Mouse (Mus musculus): ENCODE results near the gene Apoc2. TPM values are rescaled to one million over a fixed set of nuclear protein-coding genes. Genes with fewer than 3 reads are reported as not detected.

Apoc2 gene
- total RNA-seq, 1 experiment from 2014 or later, result not detected

DNA sequence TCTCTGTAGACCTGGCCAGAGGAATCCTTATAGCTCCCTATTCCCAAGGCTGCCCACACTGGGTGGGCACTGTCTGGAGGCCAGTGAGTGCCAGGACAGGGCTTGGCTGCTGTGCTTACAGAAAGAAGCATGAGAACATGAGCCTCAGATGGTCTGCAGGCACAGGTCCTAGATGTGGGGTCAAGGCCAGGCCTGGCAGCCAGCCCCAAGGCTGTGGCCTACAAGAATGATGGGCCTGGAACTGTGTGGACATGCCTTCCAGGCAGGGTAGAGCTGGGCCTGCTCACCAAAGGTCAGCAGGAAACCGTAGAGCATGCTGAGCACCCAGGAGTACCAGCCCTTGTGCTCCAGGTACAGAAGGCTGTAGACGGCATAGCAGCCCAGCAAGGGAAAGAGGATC, 43.1 kb downstream of the Apoc2 start:
- no peak for ATAC-seq (replicated peaks; ENCODE audit: low read depth, poor library complexity, severe bottlenecking)

DNA sequence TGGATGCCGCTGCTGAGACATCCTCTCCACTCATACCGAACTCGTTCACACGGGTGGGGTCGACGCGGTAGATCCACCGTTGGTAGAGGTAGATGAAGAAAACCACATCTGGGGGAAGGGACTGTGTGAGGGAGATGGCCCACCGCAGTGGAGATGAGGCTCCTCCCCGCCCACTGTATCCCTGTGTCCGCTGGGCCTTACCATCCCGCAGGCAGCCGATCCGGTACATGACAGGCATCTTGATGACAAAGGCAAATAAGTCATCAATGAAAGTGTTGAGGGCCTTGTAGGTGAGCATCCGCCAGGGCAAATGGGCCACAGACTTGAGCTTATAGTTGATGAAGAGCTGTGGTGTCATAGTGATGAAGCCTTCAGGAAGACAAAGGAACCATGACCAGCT, 43.9 kb downstream of the Apoc2 start:
- ATAC-seq (replicated peaks; ENCODE audit: low read depth, poor library complexity, severe bottlenecking), result no peak

DNA sequence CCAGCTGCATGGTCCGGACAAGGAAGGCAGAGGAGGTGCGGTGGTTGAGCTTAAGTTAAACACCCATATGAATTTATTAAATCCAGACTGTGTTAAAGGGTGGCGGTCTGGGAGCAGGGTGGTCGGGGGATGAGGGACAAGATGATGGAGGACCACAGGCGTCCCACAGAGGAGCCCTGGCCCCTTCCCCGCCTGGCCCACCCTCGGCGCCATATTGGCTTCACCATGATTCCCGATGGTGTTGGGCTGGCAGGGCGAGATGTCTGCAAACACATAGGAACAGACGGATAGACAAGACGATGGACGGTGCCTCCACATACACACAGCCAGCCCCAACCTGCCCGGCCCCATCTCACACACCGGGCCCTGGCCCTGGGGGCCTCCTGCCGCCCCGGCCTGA, 44.5 kb downstream of the Apoc2 start:
- no peak for ATAC-seq (replicated peaks; ENCODE audit: low read depth, poor library complexity, severe bottlenecking)

DNA sequence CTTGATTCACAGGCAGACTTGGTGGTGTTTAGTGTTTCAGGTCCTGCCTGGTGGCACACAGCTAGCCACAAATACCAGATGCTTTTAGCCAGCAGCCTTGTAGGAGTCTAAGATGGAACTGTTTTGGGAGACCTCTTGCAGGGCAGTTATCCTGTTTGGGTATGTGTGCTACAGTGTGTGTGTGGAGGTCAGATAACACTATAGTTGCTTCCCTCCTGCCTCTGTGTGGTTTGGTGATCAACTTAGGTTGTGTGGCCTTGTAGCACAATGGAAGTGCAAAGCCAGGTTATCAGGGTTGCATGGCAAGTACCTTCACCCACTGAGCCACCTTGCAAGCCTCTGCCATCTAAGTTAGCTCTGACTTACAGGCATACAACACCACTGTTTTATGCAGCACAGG, 45.0 kb downstream of the Apoc2 start:
- ATAC-seq (replicated peaks; ENCODE audit: low read depth, poor library complexity, severe bottlenecking), result no peak; the same call in 1 of the 2 replicates

- no peak for ATAC-seq (replicated peaks; ENCODE audit: low read depth, poor library complexity, severe bottlenecking)
These were observed 45.5 kb downstream of the Apoc2 start for GRCm38 (mm10) chr7:19632275-19632674.

GRCm38 (mm10) chr7:19629361-19629734, 48.4 kb downstream of the Apoc2 start, which contains the start of gene Relb:
Relb (minus strand) TSS chr7:19629438.
- ATAC-seq (replicated peaks; ENCODE audit: low read depth, poor library complexity, severe bottlenecking), result no peak; the same call in 1 of the 2 replicates

DNA sequence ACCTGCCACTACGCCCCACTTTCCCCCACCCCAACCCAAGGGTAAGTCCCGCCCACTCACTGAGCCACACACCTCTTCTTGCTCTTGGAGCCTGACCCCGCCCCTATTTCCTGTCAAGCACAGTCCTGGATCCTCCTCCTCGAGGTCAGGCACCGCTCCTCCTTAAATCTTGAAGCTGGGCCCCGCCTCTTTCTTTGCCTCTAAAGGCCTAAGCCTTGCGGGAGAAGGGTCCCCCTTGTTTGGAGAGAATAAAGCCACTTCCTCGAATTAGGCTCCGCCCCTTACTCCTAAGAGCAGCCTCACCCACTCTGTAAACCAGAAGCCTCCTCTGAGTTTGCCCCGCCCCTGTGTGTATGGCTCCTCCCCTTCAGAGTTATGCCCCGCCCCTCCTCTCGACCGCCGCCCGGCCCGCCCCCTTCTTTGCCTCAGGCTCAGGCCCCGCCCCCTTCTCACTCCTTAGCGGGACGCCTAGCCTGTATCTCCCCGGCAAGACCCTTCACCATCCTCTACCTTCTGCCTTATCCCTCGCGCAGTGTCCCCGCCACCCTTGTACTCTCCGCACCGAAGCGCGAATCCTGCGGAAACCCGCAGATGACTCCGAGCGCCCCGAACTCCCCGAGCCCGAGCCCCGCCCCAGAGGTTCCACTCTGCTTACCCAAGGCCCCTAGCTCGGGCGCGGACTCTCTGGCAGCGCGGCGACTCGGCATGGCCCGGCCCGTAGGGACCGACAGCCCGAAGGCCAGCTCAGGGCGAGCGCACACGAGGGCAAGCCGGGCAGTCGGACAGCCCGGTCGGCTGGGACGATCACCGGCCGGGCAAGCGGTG, 49.0 kb downstream of the Apoc2 start:
- peak; percentile 87 for ATAC-seq (replicated peaks; ENCODE audit: low read depth, poor library complexity, severe bottlenecking)

DNA sequence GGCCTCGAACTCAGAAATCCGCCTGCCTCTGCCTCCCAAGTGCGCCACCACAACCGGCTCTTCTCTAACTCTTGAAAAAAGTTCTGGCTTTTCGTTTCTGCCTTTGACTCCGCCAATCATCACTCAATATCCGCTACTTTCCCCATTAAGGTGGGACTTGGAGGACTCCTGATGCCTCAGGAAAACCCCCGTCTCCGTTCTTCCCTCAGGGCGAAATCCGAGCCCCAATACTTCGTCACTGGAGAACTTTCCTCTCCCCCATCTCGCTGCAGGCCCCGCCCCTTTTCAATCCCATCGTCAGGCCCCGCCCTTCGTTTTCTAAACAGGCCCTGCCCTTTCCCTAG, 49.6 kb downstream of the Apoc2 start:
- no peak for ATAC-seq (replicated peaks; ENCODE audit: low read depth, poor library complexity, severe bottlenecking)

- no peak for ATAC-seq (replicated peaks; ENCODE audit: low read depth, poor library complexity, severe bottlenecking)
These were observed 50.0 kb downstream of the Apoc2 start for GRCm38 (mm10) chr7:19627721-19628120.

GRCm38 (mm10) chr7:19623433-19623832, 54.3 kb downstream of the Apoc2 start:
- ATAC-seq (replicated peaks; ENCODE audit: low read depth, poor library complexity, severe bottlenecking), result no peak

GRCm38 (mm10) chr7:19622241-19622640, 55.5 kb downstream of the Apoc2 start:
- ATAC-seq (replicated peaks; ENCODE audit: low read depth, poor library complexity, severe bottlenecking), result no peak

Other genes starting within 250 kb of the Apoc2 start
- 4.6 and 7.7 TPM in 2 replicates for gene Mark4, start 219.1 kb downstream of the Apoc2 start, total RNA-seq (2017)
- 3.1 and 4.2 TPM in 2 replicates for gene Exoc3l2, start 214.6 kb downstream of the Apoc2 start, total RNA-seq (2017)
- 2.6 and 2.8 TPM in 2 replicates for gene Bloc1s3, start 169.6 kb downstream of the Apoc2 start, total RNA-seq (2017)
- 33.6 and 43.7 TPM in 2 replicates for gene Trappc6a, start 169.5 kb downstream of the Apoc2 start, total RNA-seq (2017)
- gene Nkpd1, start 160.1 kb downstream of the Apoc2 start, total RNA-seq (2017), result 0.27 and 0.68 TPM in 2 replicates
- 10.5 and 14.9 TPM in 2 replicates for gene Ppp1r37, start 114.9 kb downstream of the Apoc2 start, total RNA-seq (2017)
- gene Zfp296, start 100.7 kb downstream of the Apoc2 start, total RNA-seq (2017), result 2.6 and 6.3 TPM in 2 replicates
- 41.0 and 56.4 TPM in 2 replicates for gene Gemin7, start 100.3 kb downstream of the Apoc2 start, total RNA-seq (2017)
- 27.3 and 33.4 TPM in 2 replicates for gene Clasrp, start 73.5 kb downstream of the Apoc2 start, total RNA-seq (2017)
- gene Relb, start 48.5 kb downstream of the Apoc2 start, total RNA-seq (2017), result 2.8 and 3.1 TPM in 2 replicates
- gene Clptm1, start 12.9 kb downstream of the Apoc2 start, total RNA-seq (2017), result 28.0 and 29.1 TPM in 2 replicates
- not detected in 2 replicates for gene Gm44805, start 3.5 kb upstream of the Apoc2 start, total RNA-seq (2017)
- not detected in 2 replicates for gene Apoc4, start 3.5 kb upstream of the Apoc2 start, total RNA-seq (2017)
- 7.3 TPM in 1 of 2 replicates, not detected in the other for gene Apoc1, start 14.7 kb upstream of the Apoc2 start, total RNA-seq (2017)
- gene Apoe, start 21.2 kb upstream of the Apoc2 start, total RNA-seq (2017), result 659 and 679 TPM in 2 replicates
- 40.1 and 47.0 TPM in 2 replicates for gene Tomm40, start 37.5 kb upstream of the Apoc2 start, total RNA-seq (2017)
- gene Nectin2, start 72.5 kb upstream of the Apoc2 start, total RNA-seq (2017), result 0.73 and 2.5 TPM in 2 replicates
- 0.32 TPM in 1 of 2 replicates, not detected in the other for gene Bcam, start 93.1 kb upstream of the Apoc2 start, total RNA-seq (2017)
- not detected in 2 replicates for gene Cblc, start 118.9 kb upstream of the Apoc2 start, total RNA-seq (2017)
- gene Bcl3, start 144.8 kb upstream of the Apoc2 start, total RNA-seq (2017), result 1.6 and 2.4 TPM in 2 replicates
- gene Gm19345, start 174.1 kb upstream of the Apoc2 start, total RNA-seq (2017), result not detected in 2 replicates
- gene Ceacam16, start 183.4 kb upstream of the Apoc2 start, total RNA-seq (2017), result not detected in 2 replicates
- gene Ceacam19, start 210.0 kb upstream of the Apoc2 start, total RNA-seq (2017), result not detected in 2 replicates
- 7.7 and 9.7 TPM in 2 replicates for gene Pvr, start 243.2 kb upstream of the Apoc2 start, total RNA-seq (2017)